Mouse (Mus musculus): ENCODE data around the gene Fbln2.

DNA sequence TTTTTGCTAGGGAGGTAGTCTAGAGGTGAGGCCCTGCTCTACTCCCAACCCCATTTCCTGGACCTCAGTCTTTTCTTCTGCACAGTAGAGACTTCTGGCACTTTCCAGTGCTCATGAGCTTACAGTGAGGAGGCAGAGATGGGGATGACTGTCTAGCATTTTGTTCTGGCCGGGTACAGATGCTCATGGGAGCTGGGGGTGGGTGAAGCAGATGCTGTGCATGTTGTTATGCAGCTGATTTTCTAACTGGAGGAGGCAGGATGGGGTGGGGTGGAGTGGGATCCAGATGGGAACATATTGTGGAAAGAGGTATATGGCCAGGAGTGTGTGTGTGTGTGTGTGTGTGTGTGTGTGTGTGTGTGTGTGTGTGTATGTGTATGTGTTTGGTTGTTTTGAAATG, 3.2 kb downstream of the Fbln2 start:
- no peak for TF ChIP-seq CTCF (IDR thresholded peaks at IDR 0.05; ENCODE audit: low read depth, low read length)
- no peak for TF ChIP-seq TAL1 (conservative IDR thresholded peaks at IDR 0.05; ENCODE audit: low read depth, low read length)
